Mouse (Mus musculus) mature B cell (primary cell): Measurements from ENCODE around the gene Dlg2.

Experiments used
- in situ Hi-C: fragments of 300-500 bp; cut with MboI; formaldehyde crosslinking; loops from 2 replicates; pipeline ENCODE4 v1.14.3; 2019

The Dlg2 gene

DNA sequence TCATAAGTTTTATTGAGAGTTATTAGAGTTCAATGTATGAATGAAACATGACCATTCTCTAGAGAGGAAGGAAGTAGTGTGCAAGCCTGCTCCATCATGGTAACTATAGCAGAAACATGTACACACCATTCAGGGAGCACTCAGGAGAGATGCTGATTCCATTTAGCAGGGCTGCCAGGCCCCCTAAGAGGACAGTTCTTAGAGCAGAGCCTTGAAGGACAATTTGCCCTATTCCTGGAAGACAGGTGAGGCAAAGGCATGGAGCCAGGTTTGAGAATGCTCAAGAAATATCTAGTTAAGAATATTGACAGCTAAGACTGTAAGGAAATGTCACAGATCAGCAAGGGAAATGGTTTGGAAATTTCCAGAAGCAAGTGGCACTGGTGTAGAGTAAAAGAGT is 1096.8 kb downstream of the Dlg2 start:
- in situ Hi-C loops, result no loop called here

DNA sequence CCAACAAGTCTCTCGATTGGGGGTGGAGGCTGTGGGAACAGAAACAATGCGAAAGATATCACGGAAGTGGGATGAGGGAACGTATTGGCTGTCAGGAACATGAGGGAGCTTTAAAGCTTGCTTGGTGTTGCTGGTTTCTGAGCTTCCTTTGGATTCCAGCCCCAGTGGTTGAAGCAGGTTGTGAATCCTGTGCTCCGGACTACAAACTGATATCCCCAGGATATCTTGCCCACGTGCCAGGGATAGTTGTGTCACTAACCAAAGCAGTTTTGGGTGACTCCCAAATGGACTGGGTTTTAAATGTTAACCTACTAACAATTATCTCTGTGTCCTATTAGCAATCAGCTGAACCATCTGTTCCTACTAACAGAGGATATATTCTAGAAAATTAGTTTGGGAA is 1099.7 kb downstream of the Dlg2 start:
- in situ Hi-C loops, result no loop called here

DNA sequence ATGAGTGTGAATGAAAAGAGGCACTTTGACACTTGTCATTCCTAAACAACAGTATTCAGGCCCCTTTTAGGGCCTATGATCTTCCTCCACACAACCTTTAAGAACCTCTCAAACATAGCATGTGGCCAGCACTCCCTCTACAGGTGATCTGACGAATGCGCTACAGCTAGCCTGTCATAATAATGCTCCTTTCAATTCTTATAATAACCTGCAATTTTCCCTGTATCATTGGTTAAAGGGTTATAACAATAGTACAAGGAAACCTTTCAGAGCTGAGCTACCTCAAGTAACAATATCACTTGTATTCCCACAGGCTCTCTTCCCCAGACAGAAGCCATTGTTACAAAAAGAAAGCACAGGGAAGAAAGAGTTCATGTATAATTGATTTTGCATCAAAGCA is 1105.7 kb downstream of the Dlg2 start:
- in situ Hi-C loops, result no loop called here

DNA sequence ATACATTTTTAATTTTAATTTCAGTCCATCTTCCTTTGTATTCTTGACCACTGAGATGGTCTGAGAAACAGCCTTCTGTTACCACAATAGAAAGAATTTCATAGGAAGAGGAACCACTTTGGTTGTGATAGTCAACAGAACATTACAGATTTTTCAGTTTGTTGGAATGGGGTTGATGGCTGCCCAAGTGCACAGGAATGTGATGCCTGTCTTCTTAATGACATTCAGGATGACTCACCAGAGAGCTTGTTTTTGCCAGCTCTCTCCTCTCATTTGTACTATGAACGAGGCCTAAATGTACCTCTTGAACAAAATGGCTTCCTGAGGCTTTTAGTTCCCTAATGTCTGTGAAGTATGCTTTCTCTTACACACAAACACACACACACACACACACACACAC is 1107.1 kb downstream of the Dlg2 start:
- in situ Hi-C loops, result no loop called here

DNA sequence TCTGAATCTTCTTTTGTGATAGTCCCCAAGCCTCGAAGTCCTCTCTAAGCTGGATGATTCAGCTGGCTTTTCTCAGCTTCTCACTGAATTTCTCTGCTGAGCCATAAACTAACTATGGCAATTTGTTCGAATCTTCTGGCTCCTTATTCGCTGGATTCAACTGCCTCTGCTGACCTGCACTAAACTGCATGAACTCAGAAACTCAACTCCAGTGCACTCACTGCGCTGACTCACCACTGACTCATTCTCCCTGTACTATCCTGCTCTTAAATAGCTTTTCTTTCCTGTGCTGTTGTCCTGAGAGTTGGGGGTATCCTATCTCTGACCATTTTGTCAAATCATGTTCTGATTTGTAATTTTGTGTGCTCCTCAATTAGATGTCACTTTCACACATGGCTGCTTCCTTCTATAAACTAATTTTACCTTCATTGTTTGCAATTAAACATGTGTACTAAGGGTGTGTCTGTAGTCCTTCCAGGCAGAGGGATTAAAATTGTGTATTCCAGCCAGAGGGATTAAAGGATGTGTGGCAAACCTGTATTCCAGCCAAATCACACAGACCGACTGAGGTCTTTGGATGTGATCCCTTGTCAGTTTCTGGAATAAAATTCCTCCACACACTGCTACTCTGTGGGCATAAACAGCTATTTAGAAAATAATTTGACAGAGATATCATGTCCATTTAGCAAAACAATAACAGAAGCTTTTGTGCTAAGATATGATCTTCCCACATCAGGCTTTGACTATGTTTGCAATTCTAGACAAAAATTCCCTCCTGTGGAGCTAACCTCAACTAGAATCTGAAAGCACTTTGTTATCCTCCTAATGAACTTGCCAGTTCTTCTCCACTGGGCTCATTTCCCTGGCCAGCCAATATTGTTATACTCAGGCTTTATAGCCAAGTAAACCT is 1115.0 kb downstream of the Dlg2 start:
- in situ Hi-C loops, result no loop called here

DNA sequence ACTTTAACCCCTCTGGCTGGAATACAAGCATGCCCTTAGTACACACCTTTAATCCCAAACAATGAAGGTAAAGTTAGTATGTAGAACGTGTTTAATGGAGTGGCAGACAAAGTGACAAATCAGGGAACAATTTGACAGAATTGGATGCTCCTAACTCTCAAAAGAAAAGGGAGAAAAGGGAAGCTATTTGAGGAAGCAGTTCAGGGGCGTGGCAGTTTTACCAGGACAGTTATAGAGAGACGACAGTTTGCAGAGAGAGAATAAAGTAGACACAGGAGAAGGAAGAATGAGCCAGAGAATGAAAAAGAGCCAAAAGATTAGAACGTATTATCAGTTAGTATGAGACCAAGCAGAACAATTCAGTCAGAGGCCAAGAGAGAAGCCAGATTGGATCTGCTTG is 1122.1 kb downstream of the Dlg2 start:
- in situ Hi-C loops, result no loop called here

DNA sequence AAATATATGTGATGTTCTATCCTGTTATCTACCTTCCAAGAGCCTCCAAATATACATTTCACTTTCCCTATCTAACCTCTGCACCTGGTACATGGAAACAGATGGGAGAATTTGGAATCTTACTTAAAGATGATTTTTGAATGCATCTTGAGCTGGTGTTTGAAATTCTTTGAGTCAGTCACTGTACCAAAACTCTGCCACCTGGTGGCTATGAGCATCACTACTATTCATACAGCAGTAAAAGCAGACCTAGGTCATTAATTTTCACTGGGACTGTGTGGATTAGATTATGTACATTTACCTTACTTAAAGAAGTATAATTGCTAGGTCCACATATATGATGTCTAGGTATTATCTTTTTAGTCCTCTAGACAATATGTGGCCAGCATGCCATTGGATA is 1124.8 kb downstream of the Dlg2 start:
- in situ Hi-C loops, result no loop called here

DNA sequence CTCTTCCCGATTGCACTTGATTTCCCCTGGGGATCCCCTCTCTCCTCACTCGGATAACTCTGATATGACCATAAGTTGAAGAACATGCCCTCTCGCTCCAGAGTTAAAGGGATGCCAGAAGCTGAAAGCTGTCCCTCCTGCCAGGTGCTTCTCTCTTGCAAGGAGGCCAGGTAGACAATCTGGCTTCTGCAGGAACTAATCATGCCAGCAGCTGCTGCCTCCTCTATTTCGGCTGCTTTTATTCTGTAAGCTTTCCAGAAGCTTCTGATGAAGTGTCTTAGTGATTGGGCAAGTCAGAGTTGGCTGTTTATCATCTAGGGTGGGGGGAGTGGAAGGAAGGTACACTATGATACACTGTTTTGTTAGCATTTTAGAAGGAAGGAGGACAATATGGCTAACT is 1127.1 kb downstream of the Dlg2 start:
- in situ Hi-C loops, result no loop called here

DNA sequence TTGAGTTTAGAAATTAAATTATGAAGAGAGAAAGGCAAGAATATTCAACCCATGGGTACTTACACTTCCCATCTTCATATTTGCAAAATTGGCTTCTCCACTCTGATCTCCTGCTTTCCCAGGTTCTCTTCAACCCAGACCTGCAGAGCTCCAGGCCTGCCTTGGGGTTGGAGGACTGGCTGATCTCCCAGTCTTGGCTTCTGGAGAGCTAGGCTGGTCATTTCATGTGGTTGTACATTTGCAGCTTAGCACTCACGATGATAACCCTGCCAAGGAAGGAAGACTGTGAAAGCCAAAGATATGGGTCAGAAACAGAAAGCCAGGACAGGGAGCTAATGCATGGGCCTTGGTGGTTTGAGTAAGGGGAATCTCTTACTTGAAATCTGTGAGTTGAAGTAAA is 1176.6 kb downstream of the Dlg2 start:
- in situ Hi-C loops, result no loop called here

DNA sequence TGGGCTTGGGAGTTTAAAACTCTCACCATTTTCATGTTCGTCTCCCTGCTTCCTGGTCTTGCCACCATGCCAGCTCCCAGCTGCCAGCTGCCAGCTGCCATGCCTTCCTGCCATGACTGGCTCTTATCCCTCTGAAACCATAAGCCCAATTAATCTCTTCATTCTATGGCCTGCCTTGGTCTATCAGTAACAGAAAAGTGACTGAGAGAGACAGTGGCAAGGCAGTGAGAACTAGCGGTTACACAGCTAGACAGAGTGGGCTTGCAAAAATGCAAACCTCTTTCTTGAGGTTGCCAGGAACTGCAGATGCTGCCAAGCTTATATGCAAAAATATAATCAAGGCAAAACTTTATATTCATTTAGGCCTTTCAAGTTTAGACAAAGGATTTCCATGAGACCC is 1183.0 kb downstream of the Dlg2 start:
- in situ Hi-C loops, result no loop called here

DNA sequence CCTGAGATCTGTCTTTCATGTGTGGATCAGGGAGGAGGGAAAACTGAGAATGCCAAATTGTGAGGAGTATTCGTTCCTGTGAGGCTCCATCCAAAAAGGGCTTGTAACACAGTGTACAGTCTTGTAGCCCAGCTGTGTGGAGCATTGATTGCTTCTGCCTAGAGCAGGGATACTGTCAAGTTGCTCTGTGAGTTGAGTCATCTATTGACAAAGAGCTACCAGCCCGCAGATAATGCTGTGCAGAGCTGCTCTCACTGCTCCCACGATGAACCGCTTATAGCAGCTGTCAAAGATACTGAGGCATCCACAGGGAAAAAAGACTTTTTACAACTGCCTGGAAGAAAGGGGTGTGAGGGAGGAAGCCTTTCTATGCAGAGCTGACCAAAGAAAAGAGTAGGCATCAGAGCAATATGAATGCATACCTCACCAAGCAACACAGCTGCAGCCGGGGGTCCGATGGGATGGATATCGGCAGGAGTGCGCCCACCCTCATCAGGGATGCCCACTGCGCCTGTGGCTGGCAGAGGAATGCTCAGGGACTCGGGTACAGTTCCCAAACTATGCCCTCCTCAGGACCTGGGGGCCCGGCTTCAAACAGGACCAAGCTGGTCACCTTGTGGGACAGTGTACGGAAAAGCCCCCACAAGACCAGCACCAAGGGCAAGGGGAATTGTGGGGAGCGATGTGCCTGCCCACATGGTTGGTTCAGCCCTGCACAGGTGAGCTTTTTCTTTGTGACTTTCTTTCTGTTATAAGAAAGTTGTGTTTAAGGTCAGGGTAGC is 1196.0 kb downstream of the Dlg2 start:
- in situ Hi-C loops, result no loop called here

DNA sequence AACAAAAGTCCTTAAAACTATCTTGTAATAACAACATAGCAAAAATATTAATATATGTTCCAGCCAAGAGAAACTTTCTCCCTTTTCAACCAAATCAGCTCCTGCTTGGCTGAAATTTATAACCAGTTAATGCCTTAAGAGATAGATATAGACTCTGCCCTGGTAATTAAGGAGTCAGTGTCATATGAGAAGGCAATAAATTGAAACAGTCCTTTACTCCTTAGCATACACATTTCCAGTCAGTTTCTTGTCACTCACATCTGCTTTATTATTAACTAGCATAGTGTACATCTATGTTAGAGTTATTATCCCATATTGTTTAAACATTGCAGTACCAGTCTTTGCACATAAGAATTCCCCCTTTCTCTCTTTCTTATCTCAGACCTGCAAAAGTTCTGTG is 1197.9 kb downstream of the Dlg2 start:
- in situ Hi-C loops, result no loop called here

DNA sequence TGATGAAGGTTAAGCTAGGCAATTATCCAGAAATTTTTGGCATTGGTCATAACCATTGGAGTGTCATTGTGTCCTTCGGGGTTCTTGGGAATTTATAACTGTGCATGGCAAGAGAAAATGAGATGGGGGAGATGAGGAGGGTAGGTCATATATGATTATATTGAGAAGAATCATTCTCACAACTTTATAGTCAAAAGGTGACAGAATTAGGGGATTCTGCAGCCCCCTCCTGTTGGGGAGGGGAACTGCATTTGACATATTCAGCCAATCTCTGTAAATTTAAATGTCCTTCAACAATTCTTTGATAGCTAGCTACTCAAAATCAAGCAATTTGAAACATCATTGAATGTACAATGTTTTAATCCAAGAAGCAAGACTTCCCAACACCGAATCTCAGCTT is 1201.5 kb downstream of the Dlg2 start:
- in situ Hi-C loops, result no loop called here

DNA sequence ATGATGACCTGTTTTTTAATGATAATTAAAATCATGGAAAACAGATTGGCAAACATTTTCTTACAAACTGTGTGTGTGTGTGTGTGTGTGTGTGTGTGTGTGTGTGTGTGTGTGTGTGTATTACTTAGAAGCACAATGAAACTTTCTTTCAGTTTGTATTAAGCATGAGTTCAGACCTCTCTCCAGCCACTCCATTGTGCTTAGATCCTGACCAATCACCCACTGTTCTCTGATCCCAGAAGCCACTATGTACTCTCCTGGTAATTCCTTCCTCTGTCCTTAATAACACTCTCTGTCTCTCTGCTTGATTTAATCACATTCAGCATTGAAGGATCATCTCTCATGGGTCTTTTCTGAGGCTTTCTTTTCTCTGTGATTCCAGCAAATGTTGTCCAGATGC is 1211.5 kb downstream of the Dlg2 start:
- in situ Hi-C loops, result no loop called here

DNA sequence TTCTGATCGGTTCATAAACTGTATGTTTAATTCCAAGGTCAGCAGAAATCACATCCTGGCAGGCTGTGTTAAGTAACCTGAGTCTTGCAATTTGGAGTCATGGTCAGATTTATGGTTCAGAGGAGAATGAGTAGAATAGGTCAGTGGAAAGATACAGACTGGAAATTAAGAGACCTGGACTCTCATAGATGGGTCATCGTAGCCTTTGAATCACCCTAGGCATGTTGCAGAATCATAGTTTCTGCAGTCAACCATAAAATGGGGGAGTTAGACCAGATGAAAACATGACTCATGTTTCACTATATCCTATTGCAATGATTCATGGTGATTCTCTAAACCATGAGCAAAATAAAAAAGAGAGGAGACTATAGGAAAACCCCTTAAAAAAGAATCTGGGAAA is 1213.4 kb downstream of the Dlg2 start:
- in situ Hi-C loops, result no loop called here

DNA sequence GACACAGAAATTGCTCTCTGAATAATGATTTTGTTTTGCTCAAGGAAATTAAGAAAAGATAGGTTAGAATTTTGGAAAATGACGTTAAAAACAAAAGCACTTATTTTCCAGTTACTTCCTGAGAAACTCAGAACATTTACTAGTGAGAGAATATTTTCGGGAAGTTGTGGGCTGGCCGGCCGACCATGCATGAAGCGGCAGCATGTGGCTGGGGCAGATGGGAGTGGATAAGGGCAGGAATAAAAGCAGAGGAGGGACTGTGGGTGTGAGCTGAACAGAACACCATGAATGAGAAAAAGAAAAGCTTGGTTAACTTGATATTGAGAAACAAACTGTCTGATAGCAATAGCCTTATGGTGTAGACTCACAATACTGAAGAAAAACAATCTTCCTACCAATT is 1233.4 kb downstream of the Dlg2 start:
- in situ Hi-C loops, result no loop called here

DNA sequence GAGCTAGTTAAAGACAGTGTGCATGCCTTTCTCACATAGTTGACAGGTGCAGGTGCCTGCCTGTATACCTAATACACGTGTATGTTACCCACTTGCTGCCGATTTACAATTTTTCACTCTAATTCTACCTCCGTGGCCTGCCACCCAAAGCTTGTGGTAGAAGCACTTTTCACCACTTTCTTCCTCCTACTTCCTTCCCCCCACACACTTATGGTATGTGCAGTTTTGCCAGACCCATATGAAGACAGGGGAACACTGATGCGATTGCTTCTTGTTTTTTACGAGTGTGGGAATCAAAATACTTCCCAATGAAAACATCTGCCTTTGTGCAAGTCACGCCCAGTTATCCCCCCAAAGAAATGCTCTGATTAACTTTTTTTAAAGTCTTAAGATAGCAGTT is 1234.7 kb downstream of the Dlg2 start:
- in situ Hi-C loops, result no loop called here

DNA sequence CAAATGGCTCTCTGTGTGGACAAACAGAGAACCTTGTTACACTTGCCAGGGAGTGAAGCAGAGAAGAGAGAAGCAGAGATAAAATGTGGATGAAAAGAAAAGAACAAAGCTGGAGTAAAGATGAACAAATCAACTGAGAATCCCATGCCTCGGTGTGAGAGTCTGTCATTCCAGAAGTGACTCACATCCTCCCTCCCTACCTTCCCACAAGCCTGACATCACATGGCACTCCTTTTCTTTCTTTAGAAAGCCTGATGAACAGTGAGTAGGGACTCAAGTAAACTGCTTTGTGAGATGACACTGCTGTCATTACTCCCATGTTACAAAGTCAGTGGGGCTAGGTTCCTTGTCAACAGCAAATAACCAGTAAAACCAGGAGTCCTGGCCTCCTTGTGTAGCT is 1239.3 kb downstream of the Dlg2 start:
- in situ Hi-C loops, result no loop called here

DNA sequence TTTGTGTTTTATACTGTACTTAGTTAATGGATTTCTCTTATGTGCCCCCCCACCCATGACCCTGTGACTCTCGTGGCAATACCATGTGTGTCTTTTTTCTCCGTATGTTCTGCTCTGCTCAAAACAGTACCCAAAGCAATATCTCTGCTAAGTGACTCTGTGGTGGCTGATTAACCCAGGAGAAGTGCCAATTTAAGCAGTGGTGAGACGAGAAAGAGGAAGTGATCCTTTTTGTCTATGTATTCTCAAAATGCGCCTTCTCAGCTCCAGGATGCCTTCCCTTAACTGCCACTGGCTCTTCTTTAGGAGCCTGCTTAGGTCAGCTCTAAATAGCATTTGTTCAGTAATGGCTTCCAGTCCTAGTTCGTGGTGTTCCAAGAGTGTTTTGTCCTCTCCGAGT is 1240.2 kb downstream of the Dlg2 start:
- in situ Hi-C loops, result no loop called here

DNA sequence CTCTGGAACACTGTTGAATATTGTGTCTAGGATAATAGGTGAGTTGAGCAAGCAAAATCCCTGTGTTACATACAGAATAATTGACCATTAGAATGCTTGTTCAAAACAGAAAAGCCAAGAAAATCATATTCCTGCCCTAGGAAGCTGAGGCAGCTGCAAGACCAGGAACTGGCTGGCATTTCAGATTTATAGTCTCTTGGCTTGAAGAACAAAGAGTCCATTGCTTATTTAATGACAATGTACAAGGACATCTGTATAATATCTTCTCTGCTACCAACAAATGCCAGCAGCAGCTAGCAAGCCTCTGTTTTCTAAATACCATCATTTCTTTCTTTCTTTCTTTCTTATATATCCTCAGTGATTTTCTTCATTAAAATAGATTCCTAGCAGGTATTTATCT is 1243.8 kb downstream of the Dlg2 start:
- in situ Hi-C loops, result no loop called here

DNA sequence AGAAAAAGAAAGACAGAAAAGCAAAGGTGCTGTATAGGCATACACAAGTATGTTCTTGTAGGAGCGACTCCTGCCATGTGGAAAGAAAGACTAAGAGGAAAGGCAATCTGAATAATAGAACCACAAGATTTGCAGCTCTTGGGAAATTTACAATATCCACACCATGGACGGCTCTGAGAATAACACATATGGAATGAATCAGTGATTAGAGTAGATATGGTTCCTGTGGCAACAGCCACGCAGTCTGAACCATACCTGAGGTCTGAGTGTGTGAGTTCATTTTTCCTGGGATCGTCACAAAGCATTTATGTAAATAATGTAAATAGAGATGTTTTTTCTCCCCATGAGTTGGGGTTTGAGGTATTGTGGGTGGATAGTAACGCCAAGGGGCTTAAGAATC is 1247.9 kb downstream of the Dlg2 start:
- in situ Hi-C loops, result no loop called here

DNA sequence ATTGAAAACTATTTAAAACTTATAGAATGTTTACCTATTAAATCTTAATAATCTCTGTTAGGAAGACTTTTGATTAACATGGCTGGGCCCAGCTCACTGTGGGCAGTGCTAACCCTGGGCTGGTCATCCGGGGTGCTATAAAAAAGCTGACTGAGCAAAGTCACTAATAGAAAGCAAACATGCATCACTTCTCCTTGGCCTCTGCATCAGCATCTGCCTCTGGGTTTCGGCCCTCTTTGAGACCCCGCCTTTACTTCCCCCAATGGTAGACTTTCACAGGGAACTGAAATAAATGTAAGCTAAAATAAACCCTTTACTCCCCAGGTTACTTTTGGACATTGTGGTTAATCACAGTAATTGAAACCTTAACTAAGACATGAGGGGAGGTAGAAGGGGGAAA is 1264.3 kb downstream of the Dlg2 start:
- in situ Hi-C loops, result no loop called here

DNA sequence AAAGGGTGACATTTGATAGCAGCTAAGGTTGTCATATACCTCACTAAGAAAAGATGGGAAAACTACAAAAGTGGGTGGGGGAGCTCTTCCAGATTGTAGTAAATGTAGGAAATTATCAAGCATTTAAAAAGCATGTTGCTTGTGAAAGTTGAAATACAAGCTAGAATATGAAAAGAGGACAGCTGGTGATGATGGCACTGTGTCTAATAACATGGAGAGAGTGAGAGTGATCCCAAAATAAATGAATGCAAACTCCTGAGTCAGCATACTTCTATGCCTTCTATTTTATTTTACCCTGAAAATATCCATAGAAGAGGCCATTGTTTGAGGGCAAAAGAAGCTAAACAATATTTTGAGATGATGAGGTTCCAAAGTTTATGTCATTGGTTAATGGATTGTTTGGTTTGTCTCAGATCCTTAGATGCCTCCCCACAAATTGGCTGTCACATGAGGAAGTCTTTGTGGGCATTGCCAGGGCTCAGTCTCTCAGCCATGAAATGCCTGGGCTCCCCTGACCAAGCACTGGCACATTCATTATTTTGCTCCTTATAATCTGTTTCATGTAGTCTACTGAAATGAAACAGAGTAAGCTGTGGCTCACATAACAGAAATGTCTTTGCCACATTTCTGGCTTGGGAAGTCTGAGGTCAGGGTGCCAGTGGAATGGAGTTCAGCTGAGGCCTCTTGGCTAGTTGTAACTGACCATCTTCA is 1276.8 kb downstream of the Dlg2 start:
- in situ Hi-C loops, result no loop called here
